Mouse (Mus musculus) forebrain, embryonic 15.5 days (tissue): ENCODE data around the gene Ctnnbip1. TPM values are rescaled to one million over a fixed set of nuclear protein-coding genes. Genes with fewer than 3 reads are reported as not detected.
"Not testable (repeated sequence)": the region's sequence is repeated elsewhere in the genome, so short reads cannot be mapped to it uniquely, and the experiment has no call there.

Experiments used
- ATAC-seq: fragments of 200-750 bp; cut with Nextera tagmentation; replicated peaks from 2 replicates; pipeline ENCODE4 v1.8.0; 2017; ENCODE audit warnings: mild to moderate bottlenecking, moderate TSS enrichment, moderate library complexity
- H3K27ac ChIP-seq: fragments of 300-500 bp; sonication (generic); replicated peaks from 2 replicates; pipeline ENCODE4 v1.5.1; 2015; ENCODE audit warnings: mild to moderate bottlenecking, inconsistent platforms
- H3K27me3 ChIP-seq: fragments of 300-500 bp; sonication (generic); 2 replicates; pipeline ENCODE4 v1.6.1; 2015; ENCODE audit warnings: inconsistent platforms
- H3K36me3 ChIP-seq: fragments of 300-500 bp; sonication (generic); 2 replicates; pipeline ENCODE4 v1.6.1; 2015; ENCODE audit warnings: mild to moderate bottlenecking, inconsistent platforms
- H3K4me1 ChIP-seq: fragments of 300-500 bp; sonication (generic); 2 replicates; pipeline ENCODE4 v1.6.1; 2015; ENCODE audit warnings: inconsistent platforms
- H3K4me2 ChIP-seq: fragments of 300-500 bp; sonication (generic); replicated peaks from 2 replicates; pipeline ENCODE4 v1.6.1; 2015; ENCODE audit warnings: mild to moderate bottlenecking, inconsistent platforms
- H3K4me3 ChIP-seq: fragments of 300-500 bp; sonication (generic); 2 replicates; pipeline ENCODE4 v1.5.1; 2015; ENCODE audit warnings: mild to moderate bottlenecking, inconsistent platforms
- H3K9ac ChIP-seq: fragments of 300-500 bp; sonication (generic); replicated peaks from 2 replicates; pipeline ENCODE4 v1.6.1; 2015; ENCODE audit warnings: mild to moderate bottlenecking, inconsistent platforms
- H3K9me3 ChIP-seq: fragments of 300-500 bp; sonication (generic); 2 replicates; pipeline ENCODE4 v1.6.1; 2016; ENCODE audit warnings: inconsistent platforms
- WGBS: fragments of 180-500 bp; shearing (Covaris S2); methylation state at CpG from one replicate; pipeline ENCODE4 v1.1.7; 2015; ENCODE audit warnings: mixed read lengths; 5-methylcytosine and 5-hydroxymethylcytosine counted together
- polyA plus RNA-seq: library from polyadenylated mRNA; unstranded; fragments of >200 nt; fragmentation: Nextera tagmentation; extraction: Ambion mirVana; gene quantifications from 2 replicates; pipeline ENCODE4 v1.2.1, GENCODE M21; 2015

Ctnnbip1 gene
- polyA plus RNA-seq, 1 experiment from 2014 or later: 113 TPM

- WGBS: 19% methylated on average over 4 of the region's 4 CpGs
- no peak overlapping the region for H3K4me3 ChIP-seq
- peaks cover 15% of the 10 kb centered on the region for H3K4me1 ChIP-seq
- no peaks in the 10 kb centered on the region for H3K27me3 ChIP-seq
- H3K4me2 ChIP-seq: no peak overlapping the region
- H3K9ac ChIP-seq: no peak overlapping the region
- H3K9me3 ChIP-seq: no peaks in the 10 kb centered on the region
- no peak overlapping the region for H3K27ac ChIP-seq
- H3K36me3 ChIP-seq: no peaks in the 10 kb centered on the region
- ATAC-seq: no peak
Measured at GRCm38 (mm10) chr4:149601484-149601883, 83.4 kb downstream of the Ctnnbip1 start.

- Histone ChIP-seq H3K9me3 (no peaks in the 10 kb centered on the region), H3K27me3 (no peaks in the 10 kb centered on the region), H3K36me3 (no peaks in the 10 kb centered on the region), H3K9ac (no peak overlapping the region), H3K4me3 (no peak overlapping the region), H3K4me2 (no peak overlapping the region), H3K27ac (no peak overlapping the region), H3K4me1 (peaks cover 22% of the 10 kb centered on the region)
- ATAC-seq: no peak
- 42% methylated on average over 7 of the region's 7 CpGs for WGBS
Measured at GRCm38 (mm10) chr4:149602236-149602635, 84.2 kb downstream of the Ctnnbip1 start.

- Histone ChIP-seq H3K4me2 (no peak overlapping the region), H3K9ac (no peak overlapping the region), H3K4me1 (peaks cover 28% of the 10 kb centered on the region), H3K27ac (no peak overlapping the region), H3K27me3 (no peaks in the 10 kb centered on the region), H3K4me3 (no peak overlapping the region), H3K9me3 (no peaks in the 10 kb centered on the region), H3K36me3 (no peaks in the 10 kb centered on the region)
- no peak for ATAC-seq
- 56% methylated on average over 1 of the region's 1 CpGs for WGBS
Measured at GRCm38 (mm10) chr4:149603860-149604259, 85.8 kb downstream of the Ctnnbip1 start.

- H3K9me3 ChIP-seq: no peaks in the 10 kb centered on the region
- H3K9ac ChIP-seq: no peak overlapping the region
- 80% methylated on average over 3 of the region's 3 CpGs for WGBS
- no peaks in the 10 kb centered on the region for H3K27me3 ChIP-seq
- no peak overlapping the region for H3K4me2 ChIP-seq
- H3K36me3 ChIP-seq: no peaks in the 10 kb centered on the region
- no peak overlapping the region for H3K27ac ChIP-seq
- no peak overlapping the region for H3K4me3 ChIP-seq
- H3K4me1 ChIP-seq: peaks cover 35% of the 10 kb centered on the region
- ATAC-seq: no peak
Measured at GRCm38 (mm10) chr4:149604518-149604917, 86.5 kb downstream of the Ctnnbip1 start.

- no peak overlapping the region for H3K4me3 ChIP-seq
Measured at GRCm38 (mm10) chr4:149606056-149606455, 88.0 kb downstream of the Ctnnbip1 start.

GRCm38 (mm10) chr4:149606766-149607358 lies 88.8 kb downstream of the Ctnnbip1 start:
- no peak overlapping the region for H3K27ac ChIP-seq
- WGBS: 58% methylated on average over 15 of the region's 15 CpGs

More at GRCm38 (mm10) chr4:149606056-149606455, 88.0 kb downstream of the Ctnnbip1 start:
- 74% methylated on average over 18 of the region's 18 CpGs for WGBS
- peaks cover 36% of the 10 kb centered on the region for H3K4me1 ChIP-seq
- H3K9ac ChIP-seq: no peak overlapping the region
- H3K9me3 ChIP-seq: no peaks in the 10 kb centered on the region
- ATAC-seq: no peak
- no peaks in the 10 kb centered on the region for H3K27me3 ChIP-seq
- H3K36me3 ChIP-seq: no peaks in the 10 kb centered on the region
- H3K4me2 ChIP-seq: no peak overlapping the region
- no peak overlapping the region for H3K27ac ChIP-seq

GRCm38 (mm10) chr4:149607591-149608308 lies 89.7 kb downstream of the Ctnnbip1 start:
- H3K4me1 ChIP-seq: peaks cover 32% of the 10 kb centered on the region
- ATAC-seq: no peak
- no peaks in the 10 kb centered on the region for H3K36me3 ChIP-seq
- no peak overlapping the region for H3K4me2 ChIP-seq
- H3K27ac ChIP-seq: no peak overlapping the region
- no peak overlapping the region for H3K4me3 ChIP-seq
- no peaks in the 10 kb centered on the region for H3K27me3 ChIP-seq
- H3K9me3 ChIP-seq: no peaks in the 10 kb centered on the region
- H3K9ac ChIP-seq: no peak overlapping the region
- WGBS: 63% methylated on average over 20 of the region's 20 CpGs

More at GRCm38 (mm10) chr4:149606766-149607358, 88.8 kb downstream of the Ctnnbip1 start:
- Histone ChIP-seq H3K9me3 (no peaks in the 10 kb centered on the region), H3K4me3 (no peak overlapping the region), H3K9ac (no peak overlapping the region), H3K4me2 (no peak overlapping the region), H3K27me3 (no peaks in the 10 kb centered on the region), H3K4me1 (peaks cover 32% of the 10 kb centered on the region), H3K36me3 (no peaks in the 10 kb centered on the region)
- ATAC-seq: no peak

GRCm38 (mm10) chr4:149608309-149608638 lies 90.2 kb downstream of the Ctnnbip1 start:
- Histone ChIP-seq H3K9me3 (no peaks in the 10 kb centered on the region), H3K27me3 (no peaks in the 10 kb centered on the region), H3K27ac (peak overlapping the region; percentile 64; the same call in 1 of the 2 replicates), H3K9ac (no peak overlapping the region), H3K4me3 (no peak overlapping the region), H3K4me1 (peaks cover 32% of the 10 kb centered on the region), H3K4me2 (no peak overlapping the region), H3K36me3 (no peaks in the 10 kb centered on the region)
- no peak for ATAC-seq
- WGBS: 90% methylated on average over 6 of the region's 6 CpGs

GRCm38 (mm10) chr4:149609256-149610025 lies 91.4 kb downstream of the Ctnnbip1 start:
- Histone ChIP-seq H3K27me3 (no peaks in the 10 kb centered on the region), H3K9ac (no peak overlapping the region), H3K4me3 (no peak overlapping the region), H3K4me1 (peaks cover 32% of the 10 kb centered on the region), H3K4me2 (no peak overlapping the region), H3K27ac (peak overlapping the region; percentile 64), H3K36me3 (no peaks in the 10 kb centered on the region), H3K9me3 (no peaks in the 10 kb centered on the region)
- 32% methylated on average over 8 of the region's 8 CpGs for WGBS
- peak; percentile 55; the same call in 1 of the 2 replicates for ATAC-seq

GRCm38 (mm10) chr4:149611376-149612044 lies 93.5 kb downstream of the Ctnnbip1 start:
- 52% methylated on average over 10 of the region's 10 CpGs for WGBS

GRCm38 (mm10) chr4:149613497-149613896 lies 95.5 kb downstream of the Ctnnbip1 start:
- H3K9me3 ChIP-seq, H3K9ac ChIP-seq, H3K4me2 ChIP-seq, H3K4me3 ChIP-seq, H3K27me3 ChIP-seq, ATAC-seq, H3K27ac ChIP-seq: not testable (repeated sequence)
- H3K4me1 ChIP-seq: peaks cover 13% of the 10 kb centered on the region
- peaks cover 16% of the 10 kb centered on the region; the same call in 1 of the 2 replicates for H3K36me3 ChIP-seq
- 77% methylated on average over 6 of the region's 6 CpGs for WGBS

More at GRCm38 (mm10) chr4:149611376-149612044, 93.5 kb downstream of the Ctnnbip1 start:
- Histone ChIP-seq H3K4me3 (no peak overlapping the region), H3K4me2 (no peak overlapping the region), H3K9me3 (no peaks in the 10 kb centered on the region), H3K36me3 (peaks cover 14% of the 10 kb centered on the region; the same call in 1 of the 2 replicates), H3K9ac (no peak overlapping the region), H3K4me1 (peaks cover 30% of the 10 kb centered on the region), H3K27ac (no peak overlapping the region), H3K27me3 (no peaks in the 10 kb centered on the region)
- no peak for ATAC-seq
